Mouse (Mus musculus) liver, embryonic 16.5 days (tissue): Measurements from ENCODE around the gene Mindy1. TPM values are rescaled to one million over a fixed set of nuclear protein-coding genes. Genes with fewer than 3 reads are reported as not detected.

Experiments used
- ATAC-seq: fragments of 200-750 bp; cut with Nextera tagmentation; 2 replicates; pipeline ENCODE4 v1.8.0; 2017; ENCODE audit warnings: low read depth, mild to moderate bottlenecking, moderate number of reproducible peaks, moderate library complexity
- H3K27ac ChIP-seq: fragments of 300-500 bp; sonication (generic); 2 replicates; pipeline ENCODE4 v1.5.1; 2014; ENCODE audit warnings: mild to moderate bottlenecking, low read length
- H3K27me3 ChIP-seq: fragments of 300-500 bp; sonication (generic); 2 replicates; pipeline ENCODE4 v1.6.1; 2014; ENCODE audit warnings: low read depth, low read length, mixed read lengths; ENCODE audit not compliant: control insufficient read depth, insufficient read depth
- H3K36me3 ChIP-seq: fragments of 300-500 bp; sonication (generic); 2 replicates; pipeline ENCODE4 v1.6.1; 2014; ENCODE audit warnings: mild to moderate bottlenecking; ENCODE audit not compliant: control insufficient read depth, insufficient read depth
- H3K4me1 ChIP-seq: fragments of 300-500 bp; sonication (generic); 2 replicates; pipeline ENCODE4 v1.6.1; 2014; ENCODE audit warnings: low read depth, low read length, mixed read lengths; ENCODE audit not compliant: control insufficient read depth
- H3K4me2 ChIP-seq: fragments of 300-500 bp; sonication (generic); 2 replicates; pipeline ENCODE4 v1.6.1; 2014; ENCODE audit warnings: low read depth, low read length, mixed read lengths
- H3K4me3 ChIP-seq: fragments of 300-500 bp; sonication (generic); 2 replicates; pipeline ENCODE4 v1.5.1; 2014; ENCODE audit warnings: low read depth, mild to moderate bottlenecking, low read length
- H3K9ac ChIP-seq: fragments of 300-500 bp; sonication (generic); 2 replicates; pipeline ENCODE4 v1.6.1; 2014; ENCODE audit warnings: low read depth, low read length
- H3K9me3 ChIP-seq: fragments of 300-500 bp; sonication (generic); replicated peaks from 2 replicates; pipeline ENCODE4 v1.6.1; 2016; ENCODE audit warnings: low read length; ENCODE audit not compliant: control insufficient read depth
- WGBS: fragments of 180-500 bp; shearing (Covaris S2); extraction: QIAGEN DNeasy Blood & Tissue Kit; methylation state at CpG from one replicate; pipeline ENCODE4 v1.1.7; 2014; ENCODE audit not compliant: insufficient replicate concordance; 5-methylcytosine and 5-hydroxymethylcytosine counted together
- polyA plus RNA-seq: library from polyadenylated mRNA; unstranded; fragments of >200 nt; fragmentation: Nextera tagmentation; extraction: Ambion mirVana; gene quantifications from 2 replicates; pipeline ENCODE4 v1.2.1, GENCODE M21; 2015

Gene Mindy1
- polyA plus RNA-seq, 1 experiment from 2014 or later = 23.2 TPM

GRCm38 (mm10) chr3:95318548-95318947 is 37.4 kb downstream of the Mindy1 start:
- peaks cover 53% of the 10 kb centered on the region for H3K4me1 ChIP-seq

GRCm38 (mm10) chr3:95319110-95319509 is 38.0 kb downstream of the Mindy1 start:
- ATAC-seq = no peak
- peak overlapping the region; percentile 24 for H3K4me3 ChIP-seq
- H3K36me3 ChIP-seq = peaks cover 35% of the 10 kb centered on the region
- 43% methylated on average over 2 of the region's 2 CpGs for WGBS
- no peaks in the 10 kb centered on the region for H3K27me3 ChIP-seq
- peak overlapping the region; percentile 70 for H3K27ac ChIP-seq
- H3K4me1 ChIP-seq = peaks cover 47% of the 10 kb centered on the region
- no peaks in the 10 kb centered on the region for H3K9me3 ChIP-seq
- H3K4me2 ChIP-seq = peak overlapping the region; percentile 41
- H3K9ac ChIP-seq = peak overlapping the region; percentile 42

More at GRCm38 (mm10) chr3:95318548-95318947, 37.4 kb downstream of the Mindy1 start:
- H3K9me3 ChIP-seq = no peaks in the 10 kb centered on the region
- peak overlapping the region; percentile 24 for H3K4me3 ChIP-seq
- H3K27me3 ChIP-seq = no peaks in the 10 kb centered on the region
- peak overlapping the region; percentile 42 for H3K9ac ChIP-seq
- 64% methylated on average over 6 of the region's 6 CpGs for WGBS
- ATAC-seq = peak; percentile 44
- peaks cover 30% of the 10 kb centered on the region for H3K36me3 ChIP-seq
- H3K4me2 ChIP-seq = peak overlapping the region; percentile 97
- H3K27ac ChIP-seq = peak overlapping the region; percentile 70

- Histone ChIP-seq H3K27ac (no peak overlapping the region), H3K9me3 (no peaks in the 10 kb centered on the region), H3K9ac (no peak overlapping the region), H3K4me1 (peaks cover 40% of the 10 kb centered on the region), H3K4me3 (no peak overlapping the region), H3K4me2 (peak overlapping the region; percentile 41; the same call in 1 of the 2 replicates), H3K36me3 (peaks cover 41% of the 10 kb centered on the region), H3K27me3 (no peaks in the 10 kb centered on the region)
- no peak for ATAC-seq
- WGBS = 73% methylated on average over 12 of the region's 12 CpGs
These were observed 38.8 kb downstream of the Mindy1 start for GRCm38 (mm10) chr3:95319701-95320625.

- Histone ChIP-seq H3K36me3 (peaks cover 60% of the 10 kb centered on the region), H3K9me3 (no peaks in the 10 kb centered on the region), H3K4me1 (peaks cover 16% of the 10 kb centered on the region), H3K27ac (no peak overlapping the region), H3K9ac (no peak overlapping the region), H3K4me3 (no peak overlapping the region), H3K4me2 (no peak overlapping the region), H3K27me3 (no peaks in the 10 kb centered on the region)
- ATAC-seq = no peak
- 55% methylated on average over 3 of the region's 3 CpGs for WGBS
These were observed 42.3 kb downstream of the Mindy1 start for GRCm38 (mm10) chr3:95323429-95323828.

GRCm38 (mm10) chr3:95324454-95325144 is 43.5 kb downstream of the Mindy1 start:
- no peak for ATAC-seq
- Histone ChIP-seq H3K9ac (no peak overlapping the region), H3K4me1 (peaks cover 7% of the 10 kb centered on the region; the same call in 1 of the 2 replicates), H3K27ac (no peak overlapping the region), H3K36me3 (peaks cover 60% of the 10 kb centered on the region), H3K9me3 (no peaks in the 10 kb centered on the region), H3K27me3 (no peaks in the 10 kb centered on the region), H3K4me2 (no peak overlapping the region), H3K4me3 (no peak overlapping the region)
- 80% methylated on average over 6 of the region's 6 CpGs for WGBS

GRCm38 (mm10) chr3:95328803-95329404 is 47.8 kb downstream of the Mindy1 start:
- Histone ChIP-seq H3K9me3 (no peaks in the 10 kb centered on the region), H3K27me3 (no peaks in the 10 kb centered on the region), H3K4me1 (no peaks in the 10 kb centered on the region), H3K4me2 (no peak overlapping the region), H3K4me3 (no peak overlapping the region), H3K9ac (no peak overlapping the region), H3K27ac (no peak overlapping the region), H3K36me3 (peaks cover 38% of the 10 kb centered on the region)
- 70% methylated on average over 1 of the region's 1 CpGs for WGBS
- ATAC-seq = no peak

GRCm38 (mm10) chr3:95331528-95331927 is 50.4 kb downstream of the Mindy1 start:
- Histone ChIP-seq H3K4me3 (no peak overlapping the region), H3K27ac (no peak overlapping the region), H3K9ac (no peak overlapping the region), H3K4me1 (no peaks in the 10 kb centered on the region), H3K9me3 (no peaks in the 10 kb centered on the region), H3K36me3 (peaks cover 29% of the 10 kb centered on the region), H3K27me3 (no peaks in the 10 kb centered on the region), H3K4me2 (no peak overlapping the region)
- ATAC-seq = no peak
- whole genome bisulfite sequencing = 75% methylated on average over 1 of the region's 1 CpGs

- peaks cover 54% of the 10 kb centered on the region for H3K36me3 ChIP-seq
- H3K4me3 ChIP-seq = no peak overlapping the region
- H3K4me1 ChIP-seq = no peaks in the 10 kb centered on the region
- H3K27me3 ChIP-seq = no peaks in the 10 kb centered on the region
- H3K27ac ChIP-seq = no peak overlapping the region
- no peak overlapping the region for H3K9ac ChIP-seq
- 83% methylated on average over 4 of the region's 4 CpGs for WGBS
- ATAC-seq = no peak
- H3K4me2 ChIP-seq = no peak overlapping the region
- no peaks in the 10 kb centered on the region for H3K9me3 ChIP-seq
These were observed 56.2 kb downstream of the Mindy1 start for GRCm38 (mm10) chr3:95337345-95337744.
